Mouse (Mus musculus): ENCODE results near the gene Tspan3. TPM values are rescaled to one million over a fixed set of nuclear protein-coding genes. Genes with fewer than 3 reads are reported as not detected.

Tspan3 gene
- polyA plus RNA-seq, 1 experiment from 2014 or later, result 553 TPM

GRCm38 (mm10) chr9:56106274-56107072 lies 58.8 kb downstream of the Tspan3 start:
- WGBS, result 48% methylated on average over 6 of the region's 6 CpGs
- Histone ChIP-seq H3K4me3 (replicated peaks; ENCODE audit: low read length) (no peak overlapping the region), H3K4me2 (ENCODE audit: low read length) (no peak overlapping the region), H3K9me3 (ENCODE audit: control insufficient read depth, low read length) (no peaks in the 10 kb centered on the region), H3K27ac (ENCODE audit: low read length) (no peak overlapping the region), H3K4me1 (replicated peaks; ENCODE audit: control insufficient read depth, insufficient read depth, low read length) (no peaks in the 10 kb centered on the region), H3K36me3 (ENCODE audit: control insufficient read depth, insufficient read depth) (no peaks in the 10 kb centered on the region), H3K27me3 (replicated peaks; ENCODE audit: control insufficient read depth, insufficient read depth, low read length) (no peaks in the 10 kb centered on the region), H3K9ac (replicated peaks; ENCODE audit: low read depth, low read length) (no peak overlapping the region)
- no peak for ATAC-seq

- H3K4me2 ChIP-seq (ENCODE audit: low read length), result no peak overlapping the region
- no peaks in the 10 kb centered on the region for H3K36me3 ChIP-seq (ENCODE audit: control insufficient read depth, insufficient read depth)
- H3K4me1 ChIP-seq (replicated peaks; ENCODE audit: control insufficient read depth, insufficient read depth, low read length), result no peaks in the 10 kb centered on the region
- WGBS, result 87% methylated on average over 6 of the region's 7 CpGs
- no peak overlapping the region for H3K9ac ChIP-seq (replicated peaks; ENCODE audit: low read depth, low read length)
- H3K27ac ChIP-seq (ENCODE audit: low read length), result no peak overlapping the region
- no peak for ATAC-seq
- no peaks in the 10 kb centered on the region for H3K27me3 ChIP-seq (replicated peaks; ENCODE audit: control insufficient read depth, insufficient read depth, low read length)
- H3K9me3 ChIP-seq (ENCODE audit: control insufficient read depth, low read length), result no peaks in the 10 kb centered on the region
- no peak overlapping the region for H3K4me3 ChIP-seq (replicated peaks; ENCODE audit: low read length)
Observed at GRCm38 (mm10) chr9:56104921-56105320, 60.4 kb downstream of the Tspan3 start.

- 52% methylated on average over 4 of the region's 4 CpGs for WGBS
- H3K9ac ChIP-seq (replicated peaks; ENCODE audit: low read depth, low read length), result no peak overlapping the region
- H3K4me1 ChIP-seq (replicated peaks; ENCODE audit: control insufficient read depth, insufficient read depth, low read length), result no peaks in the 10 kb centered on the region
- ATAC-seq, result no peak
- H3K4me3 ChIP-seq (replicated peaks; ENCODE audit: low read length), result no peak overlapping the region
- H3K4me2 ChIP-seq (ENCODE audit: low read length), result no peak overlapping the region
- H3K9me3 ChIP-seq (ENCODE audit: control insufficient read depth, low read length), result no peaks in the 10 kb centered on the region
- H3K27ac ChIP-seq (ENCODE audit: low read length), result no peak overlapping the region
- no peaks in the 10 kb centered on the region for H3K27me3 ChIP-seq (replicated peaks; ENCODE audit: control insufficient read depth, insufficient read depth, low read length)
- no peaks in the 10 kb centered on the region for H3K36me3 ChIP-seq (ENCODE audit: control insufficient read depth, insufficient read depth)
Observed at GRCm38 (mm10) chr9:56101022-56101421, 64.3 kb downstream of the Tspan3 start.

- no peaks in the 10 kb centered on the region for H3K36me3 ChIP-seq (ENCODE audit: control insufficient read depth, insufficient read depth)
- 85% methylated on average over 7 of the region's 7 CpGs for WGBS
- no peaks in the 10 kb centered on the region for H3K9me3 ChIP-seq (ENCODE audit: control insufficient read depth, low read length)
- no peak overlapping the region for H3K9ac ChIP-seq (replicated peaks; ENCODE audit: low read depth, low read length)
- H3K27me3 ChIP-seq (replicated peaks; ENCODE audit: control insufficient read depth, insufficient read depth, low read length), result no peaks in the 10 kb centered on the region
- ATAC-seq, result no peak
- H3K27ac ChIP-seq (ENCODE audit: low read length), result no peak overlapping the region
- H3K4me3 ChIP-seq (replicated peaks; ENCODE audit: low read length), result no peak overlapping the region
- no peak overlapping the region for H3K4me2 ChIP-seq (ENCODE audit: low read length)
- no peaks in the 10 kb centered on the region for H3K4me1 ChIP-seq (replicated peaks; ENCODE audit: control insufficient read depth, insufficient read depth, low read length)
Observed at GRCm38 (mm10) chr9:56100041-56100522, 65.2 kb downstream of the Tspan3 start.

GRCm38 (mm10) chr9:56097584-56098298 lies 67.5 kb downstream of the Tspan3 start:
- H3K4me1 ChIP-seq (replicated peaks; ENCODE audit: control insufficient read depth, insufficient read depth, low read length), result no peaks in the 10 kb centered on the region
- WGBS, result 89% methylated on average over 4 of the region's 4 CpGs

GRCm38 (mm10) chr9:56092102-56092501 lies 73.2 kb downstream of the Tspan3 start:
- no peak overlapping the region for H3K9ac ChIP-seq (replicated peaks; ENCODE audit: low read depth, low read length)
- H3K27me3 ChIP-seq (replicated peaks; ENCODE audit: control insufficient read depth, insufficient read depth, low read length), result no peaks in the 10 kb centered on the region
- H3K4me2 ChIP-seq (ENCODE audit: low read length), result no peak overlapping the region
- no peak overlapping the region for H3K27ac ChIP-seq (ENCODE audit: low read length)
- 42% methylated on average over 2 of the region's 2 CpGs for WGBS
- H3K4me1 ChIP-seq (replicated peaks; ENCODE audit: control insufficient read depth, insufficient read depth, low read length), result peaks cover 8% of the 10 kb centered on the region
- H3K36me3 ChIP-seq (ENCODE audit: control insufficient read depth, insufficient read depth), result no peaks in the 10 kb centered on the region
- H3K9me3 ChIP-seq (ENCODE audit: control insufficient read depth, low read length), result no peaks in the 10 kb centered on the region
- no peak overlapping the region for H3K4me3 ChIP-seq (replicated peaks; ENCODE audit: low read length)
- no peak for ATAC-seq

More at GRCm38 (mm10) chr9:56097584-56098298, 67.5 kb downstream of the Tspan3 start:
- Histone ChIP-seq H3K4me2 (ENCODE audit: low read length) (no peak overlapping the region), H3K27ac (ENCODE audit: low read length) (no peak overlapping the region), H3K9ac (replicated peaks; ENCODE audit: low read depth, low read length) (no peak overlapping the region), H3K4me3 (replicated peaks; ENCODE audit: low read length) (no peak overlapping the region), H3K27me3 (replicated peaks; ENCODE audit: control insufficient read depth, insufficient read depth, low read length) (no peaks in the 10 kb centered on the region), H3K9me3 (ENCODE audit: control insufficient read depth, low read length) (no peaks in the 10 kb centered on the region), H3K36me3 (ENCODE audit: control insufficient read depth, insufficient read depth) (no peaks in the 10 kb centered on the region)
- no peak for ATAC-seq

GRCm38 (mm10) chr9:56090546-56091225 lies 74.6 kb downstream of the Tspan3 start:
- Histone ChIP-seq H3K9me3 (ENCODE audit: control insufficient read depth, low read length) (no peaks in the 10 kb centered on the region), H3K4me3 (replicated peaks; ENCODE audit: low read length) (no peak overlapping the region), H3K27me3 (replicated peaks; ENCODE audit: control insufficient read depth, insufficient read depth, low read length) (no peaks in the 10 kb centered on the region), H3K27ac (ENCODE audit: low read length) (no peak overlapping the region), H3K4me1 (replicated peaks; ENCODE audit: control insufficient read depth, insufficient read depth, low read length) (peaks cover 8% of the 10 kb centered on the region), H3K36me3 (ENCODE audit: control insufficient read depth, insufficient read depth) (no peaks in the 10 kb centered on the region), H3K4me2 (ENCODE audit: low read length) (no peak overlapping the region), H3K9ac (replicated peaks; ENCODE audit: low read depth, low read length) (no peak overlapping the region)
- no peak for ATAC-seq
- 82% methylated on average over 5 of the region's 5 CpGs for WGBS

GRCm38 (mm10) chr9:56089778-56090520 lies 75.3 kb downstream of the Tspan3 start, which contains the start of gene Pstpip1:
Gene Pstpip1, plus strand, starts transcription at chr9:56089962.
- H3K9me3 ChIP-seq (ENCODE audit: control insufficient read depth, low read length), result no peaks in the 10 kb centered on the region
- WGBS, result 23% methylated on average over 22 of the region's 22 CpGs
- peaks cover 8% of the 10 kb centered on the region for H3K4me1 ChIP-seq (replicated peaks; ENCODE audit: control insufficient read depth, insufficient read depth, low read length)
- peak; percentile 93 for ATAC-seq
- no peak within 1 kb of the TSS for H3K4me3 ChIP-seq (replicated peaks; ENCODE audit: low read length)
- H3K9ac ChIP-seq (replicated peaks; ENCODE audit: low read depth, low read length), result peak within 1 kb of the TSS; percentile 14; the same call in 1 of the 2 replicates
- no peaks in the 10 kb centered on the region for H3K36me3 ChIP-seq (ENCODE audit: control insufficient read depth, insufficient read depth)
- H3K27me3 ChIP-seq (replicated peaks; ENCODE audit: control insufficient read depth, insufficient read depth, low read length), result no peaks in the 10 kb centered on the region
- no peak within 1 kb of the TSS for H3K27ac ChIP-seq (ENCODE audit: low read length)
- peak within 1 kb of the TSS; percentile 37; the same call in 1 of the 2 replicates for H3K4me2 ChIP-seq (ENCODE audit: low read length)
